ENCODE assay signal across 20 mouse cellular contexts in genomic region chr13:95040140-95040738, GRCm38 (mm10).
"Had no signal": no experiment of that assay in that cellular context is flagged by ENCODE, and none has a peak within 500 bp of the region (broad histone marks: within the 10 kb centered on the region; RNA-seq: fewer than 3 reads in every experiment).

No protein-coding gene starts in this region.

- H3K27ac ChIP-seq: intestine, embryonic 15.5 days; kidney, embryonic 15.5 days; limb, embryonic 12.5 days; limb, embryonic 15.5 days; liver, embryonic 14.5 days; lung, embryonic 15.5 days; midbrain, embryonic 10.5 days; stomach, embryonic 15.5 days had no signal

- H3K4me3 ChIP-seq: intestine, embryonic 15.5 days; kidney, embryonic 15.5 days; limb, embryonic 12.5 days; limb, embryonic 15.5 days; lung, embryonic 15.5 days; megakaryocyte, embryonic 14.5 days; midbrain, embryonic 10.5 days; stomach, embryonic 15.5 days had no signal

- DNase-seq: kidney, adult 11 months; kidney, adult 8-10 months; kidney, postnatal 10 days; left cerebral cortex, postnatal 4 days; liver, postnatal 0 days; lung, postnatal 10 days; lung, postnatal 36 days; right cerebral cortex, postnatal 25 days; spleen, adult 18-20 months; thymus, adult 18-20 months; thymus, postnatal 36 days had no signal

- H3K4me1 ChIP-seq: intestine, embryonic 15.5 days; limb, embryonic 12.5 days; limb, embryonic 15.5 days; lung, embryonic 15.5 days; midbrain, embryonic 10.5 days; stomach, embryonic 15.5 days had no signal
